Mouse (Mus musculus) heart, embryonic 16.5 days (tissue): Measurements from ENCODE around the gene Bod1. TPM values are rescaled to one million over a fixed set of nuclear protein-coding genes. Genes with fewer than 3 reads are reported as not detected.

Source experiments
- ATAC-seq: fragments of 200-750 bp; cut with Nextera tagmentation; replicated peaks from 2 replicates; pipeline ENCODE4 v1.8.0; 2017; ENCODE audit warnings: moderate number of reproducible peaks; ENCODE audit not compliant: insufficient read depth, low FRiP score; ENCODE audit errors: extremely low read depth
- H3K27ac ChIP-seq: fragments of 300-500 bp; sonication (generic); 2 replicates; pipeline ENCODE4 v1.5.1; 2014; ENCODE audit warnings: mild to moderate bottlenecking, low read length, control low read depth, moderate library complexity
- H3K27me3 ChIP-seq: fragments of 300-500 bp; sonication (generic); 2 replicates; pipeline ENCODE4 v1.6.1; 2014; ENCODE audit warnings: low read length, mixed read lengths; ENCODE audit not compliant: control insufficient read depth, insufficient read depth
- H3K36me3 ChIP-seq: fragments of 300-500 bp; sonication (generic); 2 replicates; pipeline ENCODE4 v1.6.1; 2014; ENCODE audit not compliant: control insufficient read depth, insufficient read depth
- H3K4me1 ChIP-seq: fragments of 300-500 bp; sonication (generic); 2 replicates; pipeline ENCODE4 v1.6.1; 2014; ENCODE audit warnings: low read length, mixed read lengths; ENCODE audit not compliant: control insufficient read depth, insufficient read depth
- H3K4me2 ChIP-seq: fragments of 300-500 bp; sonication (generic); 2 replicates; pipeline ENCODE4 v1.6.1; 2014; ENCODE audit warnings: low read depth, mild to moderate bottlenecking, control low read depth, low read length
- H3K4me3 ChIP-seq: fragments of 300-500 bp; sonication (generic); 2 replicates; pipeline ENCODE4 v1.5.1; 2014; ENCODE audit warnings: mild to moderate bottlenecking, control low read depth, low read length
- H3K9ac ChIP-seq: fragments of 300-500 bp; sonication (generic); 2 replicates; pipeline ENCODE4 v1.6.1; 2014; ENCODE audit warnings: low read length, control low read depth
- H3K9me3 ChIP-seq: fragments of 300-500 bp; sonication (generic); replicated peaks from 2 replicates; pipeline ENCODE4 v1.6.1; 2016; ENCODE audit warnings: low read length; ENCODE audit not compliant: control insufficient read depth
- WGBS: fragments of 180-500 bp; shearing (Covaris S2); extraction: QIAGEN DNeasy Blood & Tissue Kit; methylation state at CpG from one replicate; pipeline ENCODE4 v1.1.7; 2014; 5-methylcytosine and 5-hydroxymethylcytosine counted together
- polyA plus RNA-seq: library from polyadenylated mRNA; unstranded; fragments of >200 nt; fragmentation: Nextera tagmentation; extraction: Ambion mirVana; gene quantifications from 2 replicates; pipeline ENCODE4 v1.2.1, GENCODE M21; 2015

Gene Bod1
- polyA plus RNA-seq, 1 experiment from 2014 or later: 62.8 TPM

DNA sequence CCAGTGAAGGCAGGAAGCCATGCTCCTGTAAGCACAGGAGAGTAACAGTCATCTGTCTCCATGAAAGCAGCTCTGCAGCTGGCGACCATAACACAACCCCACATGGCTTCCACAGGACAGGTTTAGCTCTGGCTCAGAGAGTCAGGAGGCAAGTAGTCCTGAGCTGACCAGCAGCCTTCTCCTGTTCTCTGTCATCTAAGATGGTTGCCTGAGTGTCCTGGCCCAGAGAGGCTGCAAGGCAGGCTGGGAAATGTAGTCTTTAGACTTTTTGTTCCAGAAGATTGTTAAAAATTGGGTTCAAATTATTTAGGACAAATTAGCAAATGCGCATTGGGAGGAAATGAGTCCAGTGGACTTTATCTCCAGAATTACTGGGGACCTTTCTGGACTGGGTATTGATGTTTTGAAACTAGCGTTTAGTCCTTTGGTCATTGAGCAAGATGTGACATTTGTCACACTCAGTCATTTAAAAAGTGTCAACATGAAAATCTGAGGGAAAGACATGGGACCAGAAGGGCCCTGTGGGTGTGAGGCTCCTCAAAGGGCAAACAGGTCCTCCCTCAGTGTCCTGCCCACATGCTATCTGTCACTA, 5.1 kb upstream of the Bod1 start:
- no peaks in the 10 kb centered on the region for H3K36me3 ChIP-seq
- no peak overlapping the region for H3K4me3 ChIP-seq
- no peak overlapping the region for H3K27ac ChIP-seq
- no peaks in the 10 kb centered on the region for H3K9me3 ChIP-seq
- WGBS: 87% methylated on average over 3 of the region's 3 CpGs
- H3K27me3 ChIP-seq: no peaks in the 10 kb centered on the region
- H3K4me1 ChIP-seq: 0 out of 2 replicates have a peak, but pooled peaks cover 5% of the 10 kb centered on the region
- no peak overlapping the region for H3K4me2 ChIP-seq
- ATAC-seq: no peak
- no peak overlapping the region for H3K9ac ChIP-seq

- H3K4me3 ChIP-seq: no peak overlapping the region
- no peak overlapping the region for H3K9ac ChIP-seq
- no peak overlapping the region for H3K4me2 ChIP-seq
- H3K27me3 ChIP-seq: no peaks in the 10 kb centered on the region
- peaks cover 8% of the 10 kb centered on the region; the same call in 1 of the 2 replicates for H3K4me1 ChIP-seq
- no peaks in the 10 kb centered on the region for H3K36me3 ChIP-seq
- H3K9me3 ChIP-seq: no peaks in the 10 kb centered on the region
- H3K27ac ChIP-seq: no peak overlapping the region
- ATAC-seq: no peak
- WGBS: 54% methylated on average over 2 of the region's 2 CpGs
Observed at GRCm38 (mm10) chr11:31675430-31675829, 3.7 kb upstream of the Bod1 start.

DNA sequence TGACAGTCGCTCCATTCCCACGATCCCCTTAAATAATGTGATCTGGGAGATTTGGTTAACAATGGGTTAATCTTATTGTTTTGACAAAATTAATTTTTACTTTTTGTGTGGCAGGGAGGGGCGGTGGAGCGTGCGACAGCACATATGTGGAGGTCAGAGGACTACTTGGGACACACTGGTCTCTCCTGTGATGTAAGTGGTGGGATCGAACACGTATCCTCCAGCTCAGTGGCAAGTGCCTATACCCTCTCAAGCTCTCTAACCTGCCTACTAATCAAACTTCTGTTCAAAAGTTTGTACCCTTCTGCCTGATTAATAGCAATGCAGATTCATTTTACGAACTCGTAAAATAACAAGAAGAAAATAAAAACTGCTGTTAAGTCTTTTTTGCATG, 482 bp upstream of the Bod1 start:
- H3K4me1 ChIP-seq: peaks cover 11% of the 10 kb centered on the region; the same call in 1 of the 2 replicates
- no peaks in the 10 kb centered on the region for H3K27me3 ChIP-seq
- H3K4me2 ChIP-seq: peak overlapping the region; percentile 83
- H3K9ac ChIP-seq: peak overlapping the region; percentile 75
- ATAC-seq: no peak
- WGBS: 13% methylated on average over 9 of the region's 9 CpGs
- no peaks in the 10 kb centered on the region for H3K9me3 ChIP-seq
- H3K36me3 ChIP-seq: peaks cover 14% of the 10 kb centered on the region
- H3K27ac ChIP-seq: 0 out of 2 replicates have a peak overlapping the region, but pooled peaks have one; percentile 0
- peak overlapping the region; percentile 84 for H3K4me3 ChIP-seq

- Histone ChIP-seq H3K4me2 (peak overlapping the region; percentile 31), H3K4me3 (no peak overlapping the region), H3K27me3 (no peaks in the 10 kb centered on the region), H3K4me1 (peaks cover 11% of the 10 kb centered on the region; the same call in 1 of the 2 replicates), H3K9ac (no peak overlapping the region), H3K36me3 (peaks cover 26% of the 10 kb centered on the region), H3K27ac (no peak overlapping the region), H3K9me3 (no peaks in the 10 kb centered on the region)
- no peak for ATAC-seq
- 71% methylated on average over 5 of the region's 5 CpGs for WGBS
Observed at GRCm38 (mm10) chr11:31670468-31670921, 1.2 kb downstream of the Bod1 start.

DNA sequence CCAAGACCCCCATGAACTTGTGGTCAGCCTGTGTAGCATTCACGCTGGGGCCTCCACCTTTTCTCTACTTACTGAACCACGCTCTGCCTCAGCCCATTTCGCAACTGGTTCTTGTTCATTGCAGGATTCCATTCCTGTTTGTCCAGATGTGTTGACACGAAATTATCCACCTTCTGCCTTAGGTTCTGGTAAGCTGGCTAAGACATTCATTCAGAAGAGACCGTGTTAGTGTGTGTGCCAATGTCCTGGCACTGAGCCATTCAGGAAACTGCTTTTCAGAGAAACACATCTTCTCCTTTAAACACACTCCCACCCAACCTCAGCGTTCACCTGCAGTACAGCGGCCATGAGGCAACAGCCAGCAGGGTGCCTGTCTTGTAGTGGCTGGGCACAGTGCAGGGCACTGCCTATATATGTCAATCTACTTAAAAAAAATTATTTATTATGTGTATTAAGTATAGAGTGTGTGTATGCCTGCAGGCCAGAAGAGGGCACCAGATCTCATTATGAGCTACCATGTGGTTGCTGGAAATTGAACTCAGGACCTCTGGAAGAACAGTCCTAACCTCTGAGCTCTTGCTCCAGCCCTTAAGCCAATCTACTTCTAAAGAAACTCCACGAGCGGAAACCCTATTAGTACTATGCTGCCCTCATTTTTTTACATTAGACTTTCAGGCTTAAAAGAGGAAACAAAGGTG, 2.4 kb downstream of the Bod1 start:
- Histone ChIP-seq H3K4me1 (peaks cover 11% of the 10 kb centered on the region; the same call in 1 of the 2 replicates), H3K36me3 (peaks cover 33% of the 10 kb centered on the region), H3K27me3 (no peaks in the 10 kb centered on the region), H3K4me2 (no peak overlapping the region), H3K9ac (no peak overlapping the region), H3K9me3 (no peaks in the 10 kb centered on the region), H3K27ac (no peak overlapping the region), H3K4me3 (no peak overlapping the region)
- no peak for ATAC-seq
- 89% methylated on average over 9 of the region's 9 CpGs for WGBS

DNA sequence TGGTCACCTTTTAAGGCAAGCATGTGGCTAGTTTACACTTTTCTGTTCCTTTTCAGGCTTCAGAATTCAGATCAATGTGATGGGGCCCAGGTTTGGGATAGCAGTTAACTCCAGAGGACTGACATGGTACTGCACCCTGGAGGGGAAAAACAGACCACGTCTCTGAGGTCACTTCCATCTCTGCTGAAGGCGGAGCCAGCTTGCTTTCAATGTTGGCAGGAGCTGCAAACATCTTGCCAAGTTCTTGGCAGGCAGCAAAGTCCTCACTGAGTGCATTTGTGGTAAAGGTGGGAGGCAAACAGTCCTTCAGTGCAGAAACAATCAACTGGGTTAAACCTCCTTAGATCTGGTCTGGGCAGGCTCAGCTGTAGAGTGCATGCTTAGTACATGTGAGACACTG, 7.5 kb downstream of the Bod1 start:
- Histone ChIP-seq H3K36me3 (peaks cover 33% of the 10 kb centered on the region), H3K4me3 (no peak overlapping the region), H3K9me3 (no peaks in the 10 kb centered on the region), H3K27me3 (no peaks in the 10 kb centered on the region), H3K9ac (no peak overlapping the region), H3K4me2 (no peak overlapping the region), H3K27ac (peak overlapping the region; percentile 84), H3K4me1 (peaks cover 11% of the 10 kb centered on the region)
- WGBS: 64% methylated on average over 2 of the region's 2 CpGs
- ATAC-seq: no peak

GRCm38 (mm10) chr11:31663501-31663900, 8.2 kb downstream of the Bod1 start:
- Histone ChIP-seq H3K36me3 (peaks cover 26% of the 10 kb centered on the region), H3K9me3 (no peaks in the 10 kb centered on the region), H3K4me3 (no peak overlapping the region), H3K4me2 (no peak overlapping the region), H3K9ac (no peak overlapping the region; the same call in 1 of the 2 replicates), H3K27me3 (no peaks in the 10 kb centered on the region), H3K4me1 (peaks cover 11% of the 10 kb centered on the region), H3K27ac (peak overlapping the region; percentile 84)
- ATAC-seq: peak; percentile 61
- 62% methylated on average over 4 of the region's 4 CpGs for WGBS

DNA sequence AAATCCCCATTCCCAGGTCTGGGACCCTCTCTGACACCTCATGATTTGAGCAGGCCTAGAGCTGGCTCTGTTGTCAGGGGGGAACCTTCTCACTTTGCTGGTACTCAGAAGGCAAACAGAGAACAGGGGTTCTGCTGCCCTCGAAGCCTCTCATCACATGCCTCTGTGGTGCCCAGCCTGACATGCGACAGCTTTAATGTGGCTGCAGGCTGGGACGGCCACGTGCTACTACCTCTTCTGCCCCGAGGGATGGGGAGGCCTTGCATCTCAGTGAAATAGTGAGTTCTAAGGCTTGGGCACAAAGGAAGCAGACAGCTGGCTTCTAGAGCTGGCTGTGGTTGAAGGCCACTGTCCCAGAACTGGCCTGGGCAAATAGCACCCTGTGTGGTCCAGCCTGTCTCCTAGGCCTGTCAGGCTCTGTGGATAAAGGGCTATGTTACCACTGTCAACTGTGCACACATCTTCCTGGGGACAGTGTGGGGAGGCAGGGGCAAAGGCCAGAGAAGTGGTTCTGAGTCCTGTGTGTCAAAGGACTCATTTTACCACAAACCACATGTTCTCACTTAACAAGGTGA, 8.7 kb downstream of the Bod1 start:
- no peak for ATAC-seq
- no peaks in the 10 kb centered on the region for H3K27me3 ChIP-seq
- no peak overlapping the region for H3K4me2 ChIP-seq
- no peak overlapping the region for H3K4me3 ChIP-seq
- H3K27ac ChIP-seq: peak overlapping the region; percentile 84
- 71% methylated on average over 5 of the region's 5 CpGs for WGBS
- H3K9ac ChIP-seq: no peak overlapping the region; the same call in 1 of the 2 replicates
- H3K9me3 ChIP-seq: no peaks in the 10 kb centered on the region
- H3K36me3 ChIP-seq: peaks cover 26% of the 10 kb centered on the region
- peaks cover 11% of the 10 kb centered on the region for H3K4me1 ChIP-seq

- H3K4me1 ChIP-seq: peaks cover 11% of the 10 kb centered on the region
- H3K9me3 ChIP-seq: no peaks in the 10 kb centered on the region
- no peak overlapping the region for H3K27ac ChIP-seq
- H3K4me2 ChIP-seq: no peak overlapping the region
- H3K27me3 ChIP-seq: no peaks in the 10 kb centered on the region
- H3K9ac ChIP-seq: no peak overlapping the region
- ATAC-seq: no peak
- WGBS: 85% methylated on average over 7 of the region's 7 CpGs
- no peak overlapping the region for H3K4me3 ChIP-seq
- peaks cover 24% of the 10 kb centered on the region for H3K36me3 ChIP-seq
Observed at GRCm38 (mm10) chr11:31662214-31662613, 9.5 kb downstream of the Bod1 start.
